Mouse (Mus musculus) ZHBTc4 (cell line): ENCODE data around the gene Gskip.

ENCODE experiments used
- DNase-seq: peaks from one replicate; pipeline ENCODE4 v3.0.0-alpha.2; 2011; ENCODE audit warnings: low read depth, low spot score

The Gskip gene

DNA sequence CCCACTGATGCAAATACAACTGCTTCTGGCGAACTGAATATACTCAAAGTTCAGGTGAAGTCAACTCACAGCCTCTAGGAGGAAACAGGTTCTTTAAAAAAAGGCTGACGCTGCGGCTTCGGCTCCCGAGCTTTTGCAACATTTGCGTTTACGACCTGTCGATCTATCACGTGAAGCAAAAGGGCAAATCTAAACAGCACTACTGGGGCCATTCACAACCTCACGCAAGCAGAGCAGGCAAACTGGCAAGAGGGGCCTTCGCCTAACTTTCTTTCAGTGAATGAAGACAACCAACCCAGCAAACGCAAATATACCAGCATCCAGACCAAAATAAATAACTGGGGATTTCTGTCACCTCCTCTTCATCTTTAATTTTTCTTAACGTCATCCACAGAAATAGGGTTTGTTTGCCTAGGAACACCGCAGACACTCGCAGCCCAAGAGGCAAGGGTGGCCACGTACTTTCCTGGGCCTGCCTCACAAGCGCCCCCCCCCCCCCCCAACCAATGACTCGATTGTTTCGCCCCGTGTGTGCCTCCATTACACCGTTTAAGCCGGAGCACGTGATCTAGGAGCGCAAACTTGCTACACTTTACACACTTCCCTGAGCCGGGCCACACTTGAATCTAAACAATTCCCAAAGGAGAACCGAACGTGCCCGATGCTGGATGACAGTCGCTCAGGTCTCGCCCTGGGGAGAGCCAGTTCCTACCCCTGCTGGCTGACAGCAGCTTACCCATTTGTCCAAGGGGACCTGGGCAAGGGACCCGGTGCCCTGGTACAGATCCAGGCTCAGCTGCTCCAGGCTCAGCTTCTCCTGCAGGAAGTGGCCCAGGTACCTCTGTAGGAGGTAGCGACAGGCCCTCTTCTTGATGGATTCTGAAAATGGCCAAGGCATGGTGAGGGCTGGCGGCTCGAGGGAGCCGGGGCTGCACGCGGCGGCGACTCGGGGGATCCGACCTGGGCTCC lies at the start of gene Gskip:
Gene Gskip, plus strand, starts transcription at position 897 of the 969 bp plus-strand sequence.
- DNase-seq = peak; percentile 78

- DNase-seq = no peak
These were observed 48.1 kb upstream of the Gskip start for GRCm38 (mm10) chr12:105636551-105636950.

DNA sequence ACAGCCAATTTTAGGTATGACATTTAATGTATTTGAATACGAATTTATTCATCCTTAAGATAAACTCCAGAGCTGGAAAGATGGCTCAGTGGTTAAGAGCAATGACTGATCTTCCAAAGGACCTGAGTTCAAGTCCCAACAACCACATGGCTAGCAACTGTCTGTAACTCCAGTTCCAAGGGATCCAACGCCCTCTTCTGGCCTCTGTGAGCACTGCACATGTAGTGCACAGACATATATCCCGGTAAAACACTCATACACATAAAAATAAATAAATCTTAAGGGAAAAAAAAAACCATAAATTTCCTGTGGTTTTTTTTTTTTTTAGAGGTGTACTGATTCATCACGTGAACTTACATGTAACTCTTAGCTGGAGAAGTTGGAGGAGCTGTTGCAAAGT lies 47.1 kb upstream of the Gskip start:
- DNase-seq = peak; percentile 51

GRCm38 (mm10) chr12:105642770-105643321 lies 41.8 kb upstream of the Gskip start:
- no peak for DNase-seq

DNA sequence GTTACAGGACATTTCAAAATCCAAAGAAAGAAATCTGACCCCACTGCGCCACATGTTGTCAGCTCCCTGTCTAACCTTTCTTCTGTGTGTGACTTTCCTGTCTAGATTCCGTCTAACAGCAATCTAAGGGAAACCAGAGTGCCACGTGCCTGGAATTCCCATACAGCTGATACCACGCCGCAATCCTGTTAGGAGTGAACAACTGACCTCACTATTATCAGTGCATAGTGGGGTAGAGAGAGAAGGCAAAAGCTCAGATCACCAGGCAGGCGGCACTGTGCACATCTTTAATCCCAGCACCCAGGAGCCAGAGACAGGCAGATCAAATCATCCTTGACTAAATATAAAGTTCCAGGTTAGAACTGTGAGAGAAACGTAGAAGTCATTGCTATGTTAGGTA lies 28.8 kb upstream of the Gskip start:
- DNase-seq = no peak

GRCm38 (mm10) chr12:105676274-105676673 lies 8.4 kb upstream of the Gskip start:
- DNase-seq = no peak

DNA sequence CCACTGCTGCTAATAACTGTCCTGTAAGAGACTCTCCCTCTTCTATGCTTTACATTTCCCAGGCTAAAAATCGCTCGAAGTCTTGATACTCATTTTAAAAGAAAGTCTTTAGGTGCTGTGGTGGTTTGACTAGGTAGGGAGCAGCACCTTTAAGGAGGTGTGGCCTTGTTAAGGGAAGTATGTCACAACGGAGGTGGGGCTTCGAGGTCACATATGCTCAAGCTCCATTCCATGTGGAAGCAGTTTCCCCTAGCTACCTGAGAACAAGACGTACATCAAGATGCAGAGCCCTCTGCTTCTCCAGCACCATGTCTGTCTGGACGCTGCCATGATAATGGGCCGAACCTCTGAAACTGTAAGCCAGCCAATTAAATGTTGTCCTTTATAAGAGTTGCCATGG lies 6.4 kb upstream of the Gskip start:
- DNase-seq = peak; percentile 50

DNA sequence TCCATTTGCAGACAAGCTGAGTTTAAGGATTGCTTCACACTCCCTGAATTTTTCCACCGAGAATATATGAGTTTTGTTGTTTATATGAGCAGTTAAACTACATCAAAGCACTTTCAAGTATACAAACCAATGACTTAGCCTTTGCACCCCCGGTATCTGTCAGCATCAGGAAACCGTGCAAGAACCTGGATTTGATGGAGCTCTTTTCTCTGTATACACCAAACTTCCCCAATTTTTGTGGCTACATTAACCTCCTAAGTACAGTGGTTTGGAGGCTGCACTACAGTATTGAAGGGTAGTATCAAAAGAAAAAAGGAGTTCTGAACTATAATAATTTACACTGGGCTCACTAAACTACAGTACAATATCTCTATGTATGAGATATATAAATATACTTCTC lies 5.9 kb upstream of the Gskip start:
- no peak for DNase-seq

DNA sequence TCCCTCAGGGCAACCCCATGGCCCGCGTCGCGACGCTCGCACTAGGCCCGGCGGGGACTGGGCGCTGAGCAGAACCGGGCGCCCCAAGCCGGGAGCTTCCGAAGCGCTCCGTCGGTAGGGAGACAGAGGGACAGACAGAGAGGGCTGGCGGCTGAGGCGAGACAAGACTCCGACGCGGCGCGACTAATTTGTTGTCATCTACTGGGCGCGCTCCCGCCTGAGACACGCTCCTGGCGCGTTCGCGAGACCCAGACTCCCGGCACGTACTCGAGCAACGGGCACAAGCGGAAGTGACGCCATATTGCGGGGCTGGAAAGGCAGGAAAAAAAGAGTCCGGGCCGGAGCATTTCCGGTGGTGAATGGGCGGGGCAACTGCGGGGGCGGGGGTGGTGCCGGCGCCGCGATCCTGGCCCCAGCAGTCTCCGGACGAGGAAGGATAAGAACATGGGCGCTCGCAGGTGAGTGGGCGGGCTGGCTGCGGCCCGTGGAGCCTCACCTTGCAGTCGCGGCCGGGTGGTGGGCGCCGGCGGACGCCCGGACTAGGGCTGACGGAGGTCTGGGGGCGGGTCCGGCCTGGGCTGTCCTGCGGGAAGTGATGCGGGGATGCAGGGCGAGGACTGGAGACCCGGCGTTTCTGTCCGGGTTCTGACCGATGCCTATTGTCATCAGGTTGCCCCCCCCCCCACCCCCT lies 517 bp downstream of the Gskip start, which contains the start of gene Atg2b:
Gene Atg2b, minus strand, starts transcription at position 211 of the 691 bp plus-strand sequence.
- peak; percentile 99 for DNase-seq

GRCm38 (mm10) chr12:105686791-105687190 lies 2.2 kb downstream of the Gskip start:
- no peak for DNase-seq

- DNase-seq = no peak
These were observed 2.8 kb downstream of the Gskip start for GRCm38 (mm10) chr12:105687416-105687815.

DNA sequence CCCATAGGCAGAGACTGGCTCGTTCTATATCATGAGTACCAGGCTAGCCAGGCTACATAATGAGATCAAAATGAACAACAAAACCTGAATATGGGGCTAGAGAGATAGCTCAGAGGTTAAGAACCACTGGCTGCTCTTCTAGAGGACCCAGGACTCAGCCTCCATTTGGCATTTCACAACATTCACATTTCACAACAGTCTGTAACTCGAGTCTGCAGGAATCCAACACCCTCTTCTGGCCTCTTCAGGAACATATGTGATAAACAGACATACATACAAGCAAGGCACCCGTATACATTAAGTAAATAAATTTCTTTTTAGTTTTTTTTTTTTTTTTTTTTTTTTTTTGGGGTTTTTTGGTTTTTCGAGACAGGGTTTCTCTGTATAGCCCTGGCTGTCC lies 3.9 kb downstream of the Gskip start:
- no peak for DNase-seq

DNA sequence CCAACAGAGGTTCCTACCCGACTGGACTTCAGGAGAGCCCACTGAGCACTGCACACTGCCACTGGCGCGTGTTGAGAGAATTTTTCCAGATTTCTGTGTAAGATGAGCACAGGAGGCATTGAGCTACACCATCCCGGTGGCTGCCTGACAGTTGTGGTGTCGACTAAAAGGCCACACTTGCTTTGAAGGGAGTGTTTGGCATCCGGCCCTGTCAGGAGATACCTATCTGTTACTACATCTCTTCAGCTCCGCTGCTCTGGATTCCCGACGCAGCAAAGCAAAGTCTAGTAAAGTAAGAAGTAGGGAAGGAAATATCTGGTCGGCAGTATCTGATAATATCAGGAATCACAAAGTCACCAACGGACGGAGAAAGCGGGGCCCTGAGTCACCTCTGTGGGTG lies 4.8 kb downstream of the Gskip start:
- DNase-seq = no peak

DNA sequence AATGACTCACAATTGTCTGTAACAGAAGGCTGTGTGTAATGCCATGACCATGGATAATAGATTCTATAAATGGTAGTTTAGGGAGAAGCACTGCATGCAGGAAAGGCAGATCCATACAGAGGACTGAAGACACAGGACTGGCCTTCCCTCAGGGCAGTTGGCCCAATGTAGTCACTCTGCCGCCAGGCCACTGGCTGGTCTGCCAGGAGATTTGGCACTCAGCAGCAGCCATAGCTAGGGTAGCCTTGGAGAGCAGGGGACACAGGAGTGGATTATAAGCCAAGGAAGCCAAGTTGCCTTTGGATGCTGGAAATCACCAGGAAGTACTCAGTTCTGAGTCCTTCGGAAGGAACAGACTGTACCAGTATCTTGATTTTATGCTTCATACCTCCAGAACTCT lies 9.4 kb downstream of the Gskip start:
- no peak for DNase-seq

DNA sequence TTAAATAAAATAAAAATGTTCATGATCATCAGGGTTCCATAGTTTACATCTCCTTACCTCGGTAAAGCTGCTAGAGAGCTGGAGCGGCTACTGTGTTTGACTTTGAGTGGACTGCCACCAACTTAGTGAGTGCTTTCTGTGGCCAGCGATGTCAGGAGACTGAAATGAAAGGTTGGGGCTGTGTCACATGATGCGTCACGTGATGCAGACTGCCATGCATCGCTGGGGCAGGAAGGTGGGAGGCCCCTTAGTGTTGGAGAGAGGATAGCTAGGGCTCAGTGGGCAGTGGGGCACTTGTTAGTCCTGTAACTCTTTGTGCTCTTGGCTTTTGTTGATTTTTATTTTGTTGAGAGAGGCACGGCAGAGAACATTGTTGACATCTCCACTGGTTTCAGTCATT lies 11.2 kb downstream of the Gskip start:
- peak; percentile 71 for DNase-seq

DNA sequence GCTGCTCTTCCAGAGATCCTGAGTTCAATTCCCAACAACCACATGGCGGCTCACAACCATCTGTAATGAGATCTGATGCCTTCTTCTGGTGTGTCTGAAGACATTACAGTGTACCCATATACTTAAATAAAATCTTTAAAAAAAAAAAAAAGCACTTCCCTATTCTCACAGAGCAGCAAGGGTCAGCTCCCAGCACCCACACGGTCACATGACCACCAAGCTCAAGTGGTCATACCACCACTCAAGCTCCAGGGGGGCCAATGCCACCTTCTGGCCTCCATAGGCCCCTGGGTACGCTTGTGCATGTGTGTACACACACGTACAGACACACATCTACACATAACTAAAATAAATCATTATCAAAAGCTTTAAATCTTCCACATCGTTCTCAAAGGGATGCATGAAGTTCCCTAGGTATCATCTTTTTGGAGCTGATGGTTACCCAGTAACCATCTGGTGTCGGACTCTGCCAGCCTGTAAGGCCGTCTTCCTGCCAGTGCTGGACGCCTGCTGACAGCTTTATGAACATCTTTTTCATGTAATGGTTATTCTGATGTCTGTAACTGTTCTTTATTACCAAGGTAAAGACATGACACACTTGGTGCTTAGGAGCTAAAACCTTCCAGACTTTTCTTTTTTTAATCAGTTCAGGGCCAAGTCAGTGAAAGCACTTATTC lies 12.6 kb downstream of the Gskip start:
- no peak for DNase-seq

DNA sequence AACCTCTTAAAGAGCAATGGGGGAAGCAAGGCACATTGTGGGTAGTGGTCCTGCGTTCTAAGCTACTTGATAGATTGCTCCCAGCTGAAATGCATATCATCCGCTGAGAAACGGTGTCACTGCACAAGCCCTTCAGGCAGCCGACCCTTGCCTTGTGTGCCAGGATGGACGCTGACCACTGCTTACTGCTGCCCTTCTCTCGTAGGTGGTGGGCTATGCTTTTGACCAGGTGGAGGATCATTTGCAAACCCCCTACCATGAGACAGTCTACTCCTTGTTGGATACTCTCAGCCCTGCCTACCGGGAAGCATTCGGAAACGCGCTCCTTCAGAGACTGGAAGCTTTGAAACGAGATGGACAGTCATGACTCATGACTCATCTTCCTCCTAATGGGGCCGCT lies 15.8 kb downstream of the Gskip start:
- no peak for DNase-seq

DNA sequence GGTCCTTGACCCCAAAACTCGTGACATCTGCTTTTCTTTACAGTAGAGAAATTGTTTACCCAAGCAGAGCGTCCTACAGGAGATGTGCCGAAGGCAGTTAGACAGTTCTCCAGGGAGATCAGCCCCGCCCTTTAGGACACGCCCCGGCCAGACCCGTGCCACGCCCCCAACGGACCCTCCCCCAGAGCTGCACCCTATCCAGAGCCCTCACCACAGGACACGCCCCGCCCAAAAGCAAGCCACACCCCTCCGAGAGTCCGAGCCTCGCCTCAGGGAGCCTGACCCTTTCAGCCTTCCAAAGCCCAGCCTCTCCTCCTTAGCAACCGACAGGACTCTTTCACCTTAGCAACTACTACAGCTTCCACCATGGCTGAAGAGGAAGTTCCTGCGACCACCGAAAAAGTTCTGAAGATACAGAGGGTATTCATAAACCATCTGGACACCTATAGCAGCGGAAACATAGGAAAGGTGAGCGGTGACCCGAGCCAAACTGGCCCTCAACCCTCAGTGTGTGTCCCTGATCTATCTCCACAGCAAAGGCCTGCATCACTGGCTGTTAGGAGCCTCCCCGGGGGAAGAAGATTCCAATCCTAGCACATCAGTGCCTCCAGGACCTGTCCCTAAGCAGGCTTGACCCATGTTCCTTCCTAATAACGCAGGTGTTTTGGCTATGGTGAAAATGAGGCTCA lies 21.3 kb downstream of the Gskip start, which contains the start of gene Ak7:
Gene Ak7, plus strand, starts transcription at position 178 of the 689 bp plus-strand sequence.
- DNase-seq = peak; percentile 99

GRCm38 (mm10) chr12:105718616-105719015 lies 34.0 kb downstream of the Gskip start:
- DNase-seq = peak; percentile 79

- peak; percentile 79 for DNase-seq
These were observed 35.6 kb downstream of the Gskip start for GRCm38 (mm10) chr12:105720196-105720595.
